Mouse (Mus musculus): Measurements from ENCODE around the gene Csf1. TPM values are rescaled to one million over a fixed set of nuclear protein-coding genes. Genes with fewer than 3 reads are reported as not detected.

Gene Csf1
- total and polyA plus RNA-seq, 3 experiments, result 30.0 to 41.7 (median 32.9) TPM

DNA sequence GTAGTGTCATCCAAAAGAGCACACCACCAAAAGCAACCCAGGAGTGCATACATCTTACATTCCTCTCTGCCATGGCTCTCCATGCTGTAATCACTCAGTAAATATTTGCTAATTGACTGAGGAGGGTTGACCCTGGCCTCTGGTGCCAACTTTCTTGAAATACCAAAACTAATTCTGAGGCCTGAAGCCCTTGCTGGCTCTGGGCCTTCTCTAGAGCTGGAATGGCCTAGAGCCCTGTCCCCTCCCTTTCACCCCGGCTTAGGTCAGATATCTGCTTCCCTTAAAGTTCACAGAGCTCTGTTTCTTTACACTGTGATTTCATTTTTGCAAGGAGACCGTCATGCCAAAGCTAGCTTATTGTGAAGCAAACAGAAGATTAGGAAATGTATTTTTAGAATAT lies 6.5 kb upstream of the Csf1 start:
- Histone ChIP-seq H3K36me3 (ENCODE audit: control insufficient read depth, insufficient read depth, low read length) (peaks cover 2% of the 10 kb centered on the region; the same call in 1 of the 2 replicates), H3K4me1 (ENCODE audit: control insufficient read depth, insufficient read depth, low read length) (peaks cover 19% of the 10 kb centered on the region), H3K27ac (peak overlapping the region; percentile 40), H3K27me3 (ENCODE audit: control insufficient read depth, insufficient read depth, low read length) (no peaks in the 10 kb centered on the region), H3K9ac (ENCODE audit: low read depth, low read length) (no peak overlapping the region), H3K4me3 (no peak overlapping the region), H3K79me2 (replicated peaks; ENCODE audit: control insufficient read depth, insufficient read depth, low read length) (no peaks in the 10 kb centered on the region)
- peak in 1 of 2 experiments; percentile 40 for DNase-seq
- no peak for TF ChIP-seq POLR2A (IDR thresholded peaks at IDR 0.05; ENCODE audit: insufficient read depth, low read depth, low read length)
- no peak for TF ChIP-seq CTCF (IDR thresholded peaks at IDR 0.05)
- TF ChIP-seq EP300 (IDR thresholded peaks at IDR 0.05; ENCODE audit: insufficient read depth, low read depth, low read length), result no peak
- intact Hi-C loops (cut with DNase I), result loop anchor here (10.0 kb wide), 1 partner anchor 248 kb away; the partner anchor contains the start of gene Gstm1
- WGBS, result 7% methylated on average over 2 of the region's 2 CpGs

DNA sequence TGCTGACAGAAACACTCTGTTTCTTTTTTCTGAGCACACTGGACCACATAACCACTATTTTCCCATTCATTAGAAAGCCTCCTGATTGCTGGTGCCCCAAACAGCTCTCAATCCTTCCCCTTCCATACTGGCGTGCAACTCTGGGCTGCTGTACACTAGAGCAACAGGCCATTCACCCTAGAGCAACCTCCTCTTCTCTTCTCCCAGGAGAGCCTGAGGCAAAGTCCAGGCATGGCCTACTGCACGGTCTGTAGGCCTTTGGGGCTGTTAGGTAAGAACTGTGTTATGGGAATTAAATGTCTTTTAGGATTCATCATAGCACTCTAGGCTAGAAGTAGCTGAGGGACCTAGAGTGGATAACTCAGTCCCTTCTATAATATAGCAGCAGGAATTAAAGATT lies 5.7 kb upstream of the Csf1 start:
- Histone ChIP-seq H3K27me3 (ENCODE audit: control insufficient read depth, insufficient read depth, low read length) (no peaks in the 10 kb centered on the region), H3K4me3 (no peak overlapping the region), H3K36me3 (ENCODE audit: control insufficient read depth, insufficient read depth, low read length) (peaks cover 2% of the 10 kb centered on the region; the same call in 1 of the 2 replicates), H3K4me1 (ENCODE audit: control insufficient read depth, insufficient read depth, low read length) (peaks cover 19% of the 10 kb centered on the region), H3K9ac (ENCODE audit: low read depth, low read length) (no peak overlapping the region), H3K27ac (no peak overlapping the region; the same call in 1 of the 2 replicates), H3K79me2 (replicated peaks; ENCODE audit: control insufficient read depth, insufficient read depth, low read length) (no peaks in the 10 kb centered on the region)
- intact Hi-C loops (cut with DNase I), result loop anchor here (10.0 kb wide), 1 partner anchor 249 kb away; the partner anchor contains the start of gene Gstm1
- no peak for DNase-seq
- 92% methylated on average over 2 of the region's 2 CpGs for WGBS
- TF ChIP-seq POLR2A (IDR thresholded peaks at IDR 0.05; ENCODE audit: insufficient read depth, low read depth, low read length), result no peak
- no peak for TF ChIP-seq EP300 (IDR thresholded peaks at IDR 0.05; ENCODE audit: insufficient read depth, low read depth, low read length)
- no peak for TF ChIP-seq CTCF (IDR thresholded peaks at IDR 0.05)

DNA sequence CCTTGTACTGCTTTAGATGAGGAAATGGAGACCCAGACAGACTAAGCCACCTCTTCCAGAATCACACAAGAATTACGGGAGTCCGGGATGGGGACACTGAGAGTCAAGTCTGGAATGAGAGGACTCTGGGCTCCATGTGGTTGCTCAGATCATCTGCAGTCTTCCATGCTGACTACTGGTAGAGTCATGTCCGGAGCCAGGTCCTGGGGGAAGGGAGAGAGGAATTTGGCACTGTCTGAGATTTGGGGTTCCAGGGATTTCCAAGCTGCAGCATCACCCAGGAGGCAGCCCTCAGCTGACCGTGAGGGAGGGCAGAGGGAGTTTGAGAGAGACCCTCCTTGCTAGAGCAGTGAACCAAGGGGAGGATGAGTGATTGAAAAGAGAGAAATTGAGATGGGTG lies 3.3 kb upstream of the Csf1 start:
- Histone ChIP-seq H3K79me2 (replicated peaks; ENCODE audit: control insufficient read depth, insufficient read depth, low read length) (no peaks in the 10 kb centered on the region), H3K4me3 (no peak overlapping the region), H3K9ac (ENCODE audit: low read depth, low read length) (no peak overlapping the region), H3K4me1 (ENCODE audit: control insufficient read depth, insufficient read depth, low read length) (peaks cover 17% of the 10 kb centered on the region), H3K27me3 (ENCODE audit: control insufficient read depth, insufficient read depth, low read length) (no peaks in the 10 kb centered on the region), H3K36me3 (ENCODE audit: control insufficient read depth, insufficient read depth, low read length) (peaks cover 2% of the 10 kb centered on the region; the same call in 1 of the 2 replicates), H3K27ac (no peak overlapping the region)
- intact Hi-C loops (cut with DNase I), result loop anchor here (10.0 kb wide), 1 partner anchor 251 kb away; the partner anchor contains the start of gene Gstm1
- TF ChIP-seq POLR2A (IDR thresholded peaks at IDR 0.05; ENCODE audit: insufficient read depth, low read depth, low read length), result no peak
- no peak for TF ChIP-seq CTCF (IDR thresholded peaks at IDR 0.05)
- no peak for TF ChIP-seq EP300 (IDR thresholded peaks at IDR 0.05; ENCODE audit: insufficient read depth, low read depth, low read length)
- DNase-seq, result no peak
- WGBS, result 66% methylated on average over 4 of the region's 4 CpGs

DNA sequence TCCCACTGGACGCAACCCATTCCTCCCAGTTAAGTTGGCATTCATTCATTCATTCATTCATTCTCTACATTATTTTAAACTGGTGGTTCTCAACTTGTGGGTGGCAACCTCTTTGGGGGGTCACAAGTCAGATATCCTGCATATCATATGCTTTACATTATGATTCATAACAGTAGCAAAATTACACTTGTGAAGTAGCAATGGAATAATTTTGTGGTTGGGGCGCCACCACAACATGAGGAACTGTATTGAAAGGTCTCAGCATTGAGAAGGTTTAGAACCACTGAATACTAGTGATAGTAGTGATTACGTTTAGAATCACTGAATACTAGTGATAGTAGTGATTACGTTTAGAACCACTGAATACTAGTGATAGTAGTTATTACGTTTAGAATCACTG lies 1.2 kb upstream of the Csf1 start:
- Histone ChIP-seq H3K4me3 (no peak overlapping the region), H3K79me2 (replicated peaks; ENCODE audit: control insufficient read depth, insufficient read depth, low read length) (peaks cover 2% of the 10 kb centered on the region), H3K36me3 (ENCODE audit: control insufficient read depth, insufficient read depth, low read length) (peaks cover 5% of the 10 kb centered on the region), H3K27ac (no peak overlapping the region), H3K27me3 (ENCODE audit: control insufficient read depth, insufficient read depth, low read length) (no peaks in the 10 kb centered on the region), H3K4me1 (ENCODE audit: control insufficient read depth, insufficient read depth, low read length) (peaks cover 20% of the 10 kb centered on the region), H3K9ac (ENCODE audit: low read depth, low read length) (no peak overlapping the region)
- DNase-seq, result no peak
- TF ChIP-seq EP300 (IDR thresholded peaks at IDR 0.05; ENCODE audit: insufficient read depth, low read depth, low read length) (no peak), POLR2A (IDR thresholded peaks at IDR 0.05; ENCODE audit: insufficient read depth, low read depth, low read length) (no peak), CTCF (IDR thresholded peaks at IDR 0.05) (no peak)
- WGBS, result 99% methylated on average over 5 of the region's 5 CpGs
- intact Hi-C loops (cut with DNase I), result loop anchor here (10.0 kb wide), 1 partner anchor 253 kb away; the partner anchor contains the start of gene Gstm1

DNA sequence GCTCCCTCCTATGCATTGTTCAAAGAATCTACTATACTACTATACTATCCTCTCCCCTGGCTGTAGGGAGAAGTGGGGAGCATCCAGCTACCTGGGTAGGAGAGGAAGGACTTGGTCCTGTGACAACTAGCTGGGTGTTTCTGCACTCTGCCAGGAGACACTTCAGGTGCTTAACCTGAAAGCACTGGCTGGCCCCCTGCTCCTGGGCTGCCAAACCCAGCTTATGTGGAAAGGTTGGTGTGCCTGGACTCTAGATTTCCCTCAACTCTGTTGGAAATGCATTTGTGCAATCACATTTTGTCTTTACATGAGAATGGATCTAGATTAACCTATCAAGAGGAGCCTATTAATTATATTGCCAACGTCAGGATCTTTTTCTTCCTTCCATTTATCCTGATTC lies 502 bp upstream of the Csf1 start:
- H3K27ac ChIP-seq, result peak overlapping the region; percentile 95
- H3K9ac ChIP-seq (ENCODE audit: low read depth, low read length), result no peak overlapping the region
- intact Hi-C loops (cut with DNase I), result loop anchor here (10.0 kb wide), 1 partner anchor 254 kb away; the partner anchor contains the start of gene Gstm1
- 81% methylated on average over 1 of the region's 1 CpGs for WGBS
- peaks cover 2% of the 10 kb centered on the region for H3K79me2 ChIP-seq (replicated peaks; ENCODE audit: control insufficient read depth, insufficient read depth, low read length)
- H3K27me3 ChIP-seq (ENCODE audit: control insufficient read depth, insufficient read depth, low read length), result no peaks in the 10 kb centered on the region
- peaks cover 7% of the 10 kb centered on the region for H3K36me3 ChIP-seq (ENCODE audit: control insufficient read depth, insufficient read depth, low read length)
- H3K4me3 ChIP-seq, result peak overlapping the region; percentile 92
- H3K4me1 ChIP-seq (ENCODE audit: control insufficient read depth, insufficient read depth, low read length), result peaks cover 19% of the 10 kb centered on the region
- no peak for TF ChIP-seq EP300 (IDR thresholded peaks at IDR 0.05; ENCODE audit: insufficient read depth, low read depth, low read length)
- no peak for TF ChIP-seq CTCF (IDR thresholded peaks at IDR 0.05)
- TF ChIP-seq POLR2A (IDR thresholded peaks at IDR 0.05; ENCODE audit: insufficient read depth, low read depth, low read length), result no peak
- no peak for DNase-seq

GRCm38 (mm10) chr3:107758638-107759037 lies 1.6 kb downstream of the Csf1 start:
- H3K27me3 ChIP-seq (ENCODE audit: control insufficient read depth, insufficient read depth, low read length), result no peaks in the 10 kb centered on the region
- H3K9ac ChIP-seq (ENCODE audit: low read depth, low read length), result peak overlapping the region; percentile 96
- peaks cover 20% of the 10 kb centered on the region for H3K36me3 ChIP-seq (ENCODE audit: control insufficient read depth, insufficient read depth, low read length)
- peaks cover 25% of the 10 kb centered on the region for H3K4me1 ChIP-seq (ENCODE audit: control insufficient read depth, insufficient read depth, low read length)
- H3K27ac ChIP-seq, result peak overlapping the region; percentile 95
- WGBS, result 4% methylated on average over 3 of the region's 3 CpGs
- peak overlapping the region; percentile 92 for H3K4me3 ChIP-seq
- intact Hi-C loops (cut with DNase I), result loop anchor here (2.0 kb wide), 2 partner anchors 34 to 106 kb away; no protein-coding TSS in a partner anchor
- peak in 1 of 2 experiments; percentile 61 for DNase-seq
- TF ChIP-seq EP300 (IDR thresholded peaks at IDR 0.05; ENCODE audit: insufficient read depth, low read depth, low read length) (0 out of 2 replicates have a peak, but pooled peaks have one; percentile 13), POLR2A (IDR thresholded peaks at IDR 0.05; ENCODE audit: insufficient read depth, low read depth, low read length) (peak; percentile 76), CTCF (IDR thresholded peaks at IDR 0.05) (no peak)
- peaks cover 2% of the 10 kb centered on the region for H3K79me2 ChIP-seq (replicated peaks; ENCODE audit: control insufficient read depth, insufficient read depth, low read length)
